Mouse (Mus musculus) G1E (cell line): Measurements from ENCODE around the gene Rhox10. TPM values are rescaled to one million over a fixed set of nuclear protein-coding genes. Genes with fewer than 3 reads are reported as not detected.

ENCODE experiments used
- ATAC-seq: 2 replicates; pipeline ENCODE4 v1.8.0; 2016; ENCODE audit warnings: mild to moderate bottlenecking; ENCODE audit not compliant: insufficient number of reproducible peaks, poor library complexity, low FRiP score, severe bottlenecking; ENCODE audit errors: extremely low read depth
- DNase-seq: peaks from one replicate; pipeline ENCODE4 v3.0.0; 2012; ENCODE audit warnings: low spot score
- H3K27me3 ChIP-seq: 2 replicates; pipeline ENCODE4 v1.6.1; 2012; ENCODE audit warnings: mild to moderate bottlenecking, low read length, inconsistent platforms; ENCODE audit not compliant: insufficient read depth
- H3K36me3 ChIP-seq: replicated peaks from 2 replicates; pipeline ENCODE3; 2012; ENCODE audit warnings: mild to moderate bottlenecking, inconsistent platforms
- H3K4me1 ChIP-seq: 2 replicates; pipeline ENCODE4 v1.6.1; 2012; ENCODE audit warnings: low read depth, low read length, inconsistent platforms, mixed read lengths; ENCODE audit not compliant: insufficient read depth
- H3K4me3 ChIP-seq: 2 replicates; pipeline ENCODE4 v1.5.1; 2012; ENCODE audit warnings: low read depth, mild to moderate bottlenecking, inconsistent platforms, low read length, moderate library complexity, mixed read lengths
- H3K9me3 ChIP-seq: replicated peaks from 2 replicates; pipeline ENCODE4 v1.6.1; 2012; ENCODE audit warnings: inconsistent platforms
- CTCF ChIP-seq: IDR thresholded peaks from 2 replicates; pipeline ENCODE4 v1.5.1; 2012; ENCODE audit warnings: low read depth, low read length, inconsistent platforms, mixed read lengths
- GATA1 ChIP-seq: IDR thresholded peaks from 2 replicates; pipeline ENCODE4 v1.6.1; 2012; ENCODE audit warnings: borderline replicate concordance, low read length, inconsistent platforms, mixed read lengths
- GATA2 ChIP-seq: IDR thresholded peaks from 2 replicates; pipeline ENCODE4 v1.6.1; 2012; ENCODE audit warnings: low read depth, low read length, inconsistent platforms, borderline replicate concordance
- POLR2AphosphoS5 ChIP-seq: IDR thresholded peaks from 2 replicates; pipeline ENCODE4 v1.6.1; 2012; ENCODE audit warnings: low read depth, low read length, inconsistent platforms; ENCODE audit not compliant: insufficient replicate concordance
- TAL1 ChIP-seq: conservative IDR thresholded peaks from 2 replicates; pipeline ENCODE4 v1.6.1; 2012; ENCODE audit warnings: low read depth, low read length, inconsistent platforms, mixed read lengths
- polyA plus RNA-seq: library from polyadenylated mRNA; stranded (reverse); fragments of >175 nt; gene quantifications from 2 replicates; pipeline ENCODE4 v1.2.3, GENCODE M21; 2012
- total RNA-seq, 2 experiments: library from RNA; stranded (forward) in 1 of 2; stranded (reverse) in 1 of 2; fragments of 200-1000 nt in 1 of 2; fragments of >200 nt in 1 of 2; fragmentation: Nextera tagmentation in 1 of 2; gene quantifications; 2 replicates each; pipeline ENCODE4 v1.2.3; 2014 to 2017

Gene Rhox10
- total and polyA plus RNA-seq, 3 experiments, result not detected

- TF ChIP-seq POLR2AphosphoS5 (no peak), GATA2 (no peak), TAL1 (no peak), CTCF (no peak), GATA1 (no peak)
- DNase-seq (no peak), ATAC-seq (no peak)
- Histone ChIP-seq H3K4me1 (no peaks in the 10 kb centered on the region), H3K9me3 (no peaks in the 10 kb centered on the region), H3K4me3 (no peak within 1 kb of the TSS), H3K36me3 (no peaks in the 10 kb centered on the region), H3K27me3 (no peaks in the 10 kb centered on the region)
Measured at GRCm38 (mm10) chrX:38085041-38085440, 18.8 kb downstream of the Rhox10 start, which contains the start of gene Rhox11. Gene Rhox11, minus strand, starts transcription at chrX:38085141.

GRCm38 (mm10) chrX:38110807-38111206 is 44.5 kb downstream of the Rhox10 start, which contains the start of gene Rhox12:
Gene Rhox12, minus strand, starts transcription at chrX:38110907.
- DNase-seq, result no peak
- Histone ChIP-seq H3K4me3 (no peak within 1 kb of the TSS), H3K27me3 (no peaks in the 10 kb centered on the region), H3K36me3 (no peaks in the 10 kb centered on the region), H3K4me1 (no peaks in the 10 kb centered on the region), H3K9me3 (no peaks in the 10 kb centered on the region)
- no peak for TF ChIP-seq GATA2
- no peak for TF ChIP-seq CTCF
- TF ChIP-seq POLR2AphosphoS5, result no peak
- no peak for TF ChIP-seq GATA1
- TF ChIP-seq TAL1, result no peak
- ATAC-seq, result no peak

- no peak for DNase-seq
- H3K36me3 ChIP-seq, result no peaks in the 10 kb centered on the region
- ATAC-seq, result no peak
- H3K27me3 ChIP-seq, result 0 out of 2 replicates have a peak, but pooled peaks cover 3% of the 10 kb centered on the region
- TF ChIP-seq POLR2AphosphoS5 (no peak), GATA1 (no peak), GATA2 (no peak), CTCF (no peak), TAL1 (no peak)
- H3K4me1 ChIP-seq, result no peaks in the 10 kb centered on the region
- H3K9me3 ChIP-seq, result peaks cover 2% of the 10 kb centered on the region; the same call in 1 of the 2 replicates
- H3K4me3 ChIP-seq, result no peak within 1 kb of the TSS
Measured at GRCm38 (mm10) chrX:38120982-38121381, 54.7 kb downstream of the Rhox10 start, which contains the start of gene Rhox13. Gene Rhox13, plus strand, starts transcription at chrX:38121219.

Other genes starting within 250 kb of the Rhox10 start
- not detected in 2 replicates for gene Rhox6, start 239.6 kb upstream of the Rhox10 start, total RNA-seq (2014; fragmentation: Nextera tagmentation)
- not detected in 2 replicates for gene Rhox6, start 239.6 kb upstream of the Rhox10 start, total RNA-seq (2017)
- not detected in 2 replicates for gene Rhox6, start 239.6 kb upstream of the Rhox10 start, polyA plus RNA-seq
- not detected in 2 replicates for gene Rhox7a, start 234.8 kb upstream of the Rhox10 start, total RNA-seq (2014; fragmentation: Nextera tagmentation)
- gene Rhox7a, start 234.8 kb upstream of the Rhox10 start, total RNA-seq (2017), result not detected in 2 replicates
- gene Rhox7a, start 234.8 kb upstream of the Rhox10 start, polyA plus RNA-seq, result not detected in 2 replicates
- 44.2 TPM in 1 of 2 replicates, not detected in the other for gene Rhox8, start 187.5 kb upstream of the Rhox10 start, total RNA-seq (2014; fragmentation: Nextera tagmentation)
- not detected in 2 replicates for gene Rhox8, start 187.5 kb upstream of the Rhox10 start, total RNA-seq (2017)
- not detected in 2 replicates for gene Rhox8, start 187.5 kb upstream of the Rhox10 start, polyA plus RNA-seq
- gene Rhox7b, start 169.2 kb upstream of the Rhox10 start, total RNA-seq (2014; fragmentation: Nextera tagmentation), result not detected in 2 replicates
- gene Rhox7b, start 169.2 kb upstream of the Rhox10 start, total RNA-seq (2017), result not detected in 2 replicates
- gene Rhox7b, start 169.2 kb upstream of the Rhox10 start, polyA plus RNA-seq, result not detected in 2 replicates
- gene Rhox9, start 164.7 kb upstream of the Rhox10 start, total RNA-seq (2014; fragmentation: Nextera tagmentation), result not detected in 2 replicates
- 0.16 TPM in 1 of 2 replicates, not detected in the other for gene Rhox9, start 164.7 kb upstream of the Rhox10 start, total RNA-seq (2017)
- gene Rhox9, start 164.7 kb upstream of the Rhox10 start, polyA plus RNA-seq, result not detected in 2 replicates
- not detected in 2 replicates for gene Btg1-ps1, start 47.7 kb upstream of the Rhox10 start, total RNA-seq (2014; fragmentation: Nextera tagmentation)
- gene Btg1-ps1, start 47.7 kb upstream of the Rhox10 start, total RNA-seq (2017), result not detected in 2 replicates
- gene Btg1-ps1, start 47.7 kb upstream of the Rhox10 start, polyA plus RNA-seq, result not detected in 2 replicates
- not detected in 2 replicates for gene Btg1-ps2, start 23.4 kb upstream of the Rhox10 start, total RNA-seq (2014; fragmentation: Nextera tagmentation)
- gene Btg1-ps2, start 23.4 kb upstream of the Rhox10 start, total RNA-seq (2017), result not detected in 2 replicates
- gene Btg1-ps2, start 23.4 kb upstream of the Rhox10 start, polyA plus RNA-seq, result not detected in 2 replicates
- not detected in 2 replicates for gene Rhox11, start 18.7 kb downstream of the Rhox10 start, total RNA-seq (2014; fragmentation: Nextera tagmentation)
- gene Rhox11, start 18.7 kb downstream of the Rhox10 start, total RNA-seq (2017), result not detected in 2 replicates
- gene Rhox11, start 18.7 kb downstream of the Rhox10 start, polyA plus RNA-seq, result not detected in 2 replicates
- gene Rhox12, start 44.4 kb downstream of the Rhox10 start, total RNA-seq (2014; fragmentation: Nextera tagmentation), result not detected in 2 replicates
- gene Rhox12, start 44.4 kb downstream of the Rhox10 start, total RNA-seq (2017), result not detected in 2 replicates
- not detected in 2 replicates for gene Rhox12, start 44.4 kb downstream of the Rhox10 start, polyA plus RNA-seq
- not detected in 2 replicates for gene Rhox13, start 54.7 kb downstream of the Rhox10 start, total RNA-seq (2014; fragmentation: Nextera tagmentation)
- gene Rhox13, start 54.7 kb downstream of the Rhox10 start, total RNA-seq (2017), result not detected in 2 replicates
- not detected in 2 replicates for gene Rhox13, start 54.7 kb downstream of the Rhox10 start, polyA plus RNA-seq
- gene Zbtb33, start 123.3 kb downstream of the Rhox10 start, total RNA-seq (2014; fragmentation: Nextera tagmentation), result 57.7 and 69.4 TPM in 2 replicates
- 32.2 and 32.9 TPM in 2 replicates for gene Zbtb33, start 123.3 kb downstream of the Rhox10 start, total RNA-seq (2017)
- gene Zbtb33, start 123.3 kb downstream of the Rhox10 start, polyA plus RNA-seq, result 2.6 and 2.8 TPM in 2 replicates
- gene Tmem255a, start 186.0 kb downstream of the Rhox10 start, total RNA-seq (2014; fragmentation: Nextera tagmentation), result not detected in 2 replicates
- gene Tmem255a, start 186.0 kb downstream of the Rhox10 start, total RNA-seq (2017), result 0.11 and 0.12 TPM in 2 replicates
- not detected in 2 replicates for gene Tmem255a, start 186.0 kb downstream of the Rhox10 start, polyA plus RNA-seq
- not detected in 2 replicates for gene Atp1b4, start 249.7 kb downstream of the Rhox10 start, total RNA-seq (2014; fragmentation: Nextera tagmentation)
- 0.16 TPM in 1 of 2 replicates, not detected in the other for gene Atp1b4, start 249.7 kb downstream of the Rhox10 start, total RNA-seq (2017)
- gene Atp1b4, start 249.7 kb downstream of the Rhox10 start, polyA plus RNA-seq, result not detected in 2 replicates